Comparison of ENCODE assay signal across 8 mouse cellular contexts in genomic region chrX:143393791-143394369, GRCm38 (mm10). TPM values are rescaled to one million over a fixed set of nuclear protein-coding genes. Genes with fewer than 3 reads are reported as not detected.
DNase-seq lines count a peak whose midpoint lies in the region; ATAC-seq and TF ChIP-seq lines count a peak whose summit lies in the region.

Chrdl1 (minus strand) TSS chrX:143394262.

- TF ChIP-seq CTCF in layer of hippocampus, adult 2 months (conservative IDR thresholded peaks at IDR 0.05): no peak

- H3K4me3 ChIP-seq in layer of hippocampus, adult 2 months: peak within 1 kb of the TSS; percentile 53
- H3K4me3 ChIP-seq in heart, embryonic 13.5 days: peak within 1 kb of the TSS; percentile 55
- peak within 1 kb of the TSS; percentile 40 for H3K4me3 ChIP-seq in lung, embryonic 16.5 days (ENCODE audit: low read length)
- peak within 1 kb of the TSS; percentile 34 for H3K4me3 ChIP-seq in stomach, embryonic 14.5 days (ENCODE audit: low read depth, low read length)

- ATAC-seq in heart, embryonic 13.5 days (ENCODE audit: extremely low read depth, insufficient number of reproducible peaks, low FRiP score, low TSS enrichment): no peak
- ATAC-seq in lung, embryonic 16.5 days (ENCODE audit: low read depth): peak; percentile 61; the same call in 1 of the 2 replicates
- ATAC-seq in stomach, embryonic 14.5 days (ENCODE audit: insufficient number of reproducible peaks, insufficient read depth, low FRiP score, low read depth): peak; percentile 69; the same call in 1 of the 2 replicates

- WGBS in heart, embryonic 13.5 days: 12% methylated on average over 36 of the region's 37 CpGs
- 8% methylated on average over 31 of the region's 37 CpGs for WGBS in lung, embryonic 16.5 days
- 20% methylated on average over 32 of the region's 37 CpGs for WGBS in stomach, embryonic 14.5 days

- peak in 1 of 2 experiments; percentile 11 for DNase-seq in layer of hippocampus, adult 2 months (ENCODE audit: low spot score in 2 of 2)
- no peak for DNase-seq in layer of hippocampus, adult 9-11 months
- DNase-seq in embryo, embryonic 11 days: peak; percentile 41
- peak; percentile 14 for DNase-seq in kidney, postnatal 14 days
- no peak for DNase-seq in MN1 (ENCODE audit: low spot score)

- H3K4me1 ChIP-seq in heart, embryonic 13.5 days: no peaks in the 10 kb centered on the region
- no peaks in the 10 kb centered on the region for H3K4me1 ChIP-seq in lung, embryonic 16.5 days (replicated peaks; ENCODE audit: control insufficient read depth, insufficient read depth, low read length)
- no peaks in the 10 kb centered on the region for H3K4me1 ChIP-seq in stomach, embryonic 14.5 days (ENCODE audit: control insufficient read depth, insufficient read depth, low read length)

- no peaks in the 10 kb centered on the region for H3K9me3 ChIP-seq in heart, embryonic 13.5 days
- H3K9me3 ChIP-seq in lung, embryonic 16.5 days (ENCODE audit: control insufficient read depth, low read length): no peaks in the 10 kb centered on the region
- no peaks in the 10 kb centered on the region for H3K9me3 ChIP-seq in stomach, embryonic 14.5 days (ENCODE audit: control insufficient read depth, low read depth, low read length)

- H3K27me3 ChIP-seq in heart, embryonic 13.5 days (replicated peaks): peaks cover 65% of the 10 kb centered on the region
- H3K27me3 ChIP-seq in lung, embryonic 16.5 days (ENCODE audit: control insufficient read depth, insufficient read depth, low read depth, low read length): peaks cover 8% of the 10 kb centered on the region
- no peaks in the 10 kb centered on the region for H3K27me3 ChIP-seq in stomach, embryonic 14.5 days (ENCODE audit: control insufficient read depth, insufficient read depth, low read length)

- peak within 1 kb of the TSS; percentile 72 for H3K4me2 ChIP-seq in heart, embryonic 13.5 days
- H3K4me2 ChIP-seq in lung, embryonic 16.5 days (ENCODE audit: low read depth, low read length): peak within 1 kb of the TSS; percentile 56
- H3K4me2 ChIP-seq in stomach, embryonic 14.5 days (replicated peaks; ENCODE audit: low read depth, low read length): peak within 1 kb of the TSS; percentile 44

- H3K36me3 ChIP-seq in heart, embryonic 13.5 days: no peaks in the 10 kb centered on the region
- no peaks in the 10 kb centered on the region for H3K36me3 ChIP-seq in lung, embryonic 16.5 days (ENCODE audit: control insufficient read depth, insufficient read depth, low read length)
- no peaks in the 10 kb centered on the region for H3K36me3 ChIP-seq in stomach, embryonic 14.5 days (ENCODE audit: control insufficient read depth, insufficient read depth, low read length)

- peak within 1 kb of the TSS; percentile 54 for H3K9ac ChIP-seq in heart, embryonic 13.5 days
- H3K9ac ChIP-seq in lung, embryonic 16.5 days (ENCODE audit: low read length): peak within 1 kb of the TSS; percentile 0; the same call in 1 of the 2 replicates
- H3K9ac ChIP-seq in stomach, embryonic 14.5 days (replicated peaks; ENCODE audit: low read depth, low read length): no peak within 1 kb of the TSS

- H3K27ac ChIP-seq in layer of hippocampus, adult 2 months: no peak within 1 kb of the TSS
- no peak within 1 kb of the TSS for H3K27ac ChIP-seq in heart, embryonic 13.5 days (replicated peaks)
- H3K27ac ChIP-seq in lung, embryonic 16.5 days (ENCODE audit: low read length): no peak within 1 kb of the TSS
- no peak within 1 kb of the TSS for H3K27ac ChIP-seq in stomach, embryonic 14.5 days (ENCODE audit: low read length)

RNA-seq across cellular contexts. Expression of gene Chrdl1, which starts in this region (rescaled TPM):
- total RNA-seq in layer of hippocampus, adult 2 months (2021): 1 to 10 TPM; 3.5 to 6.8 TPM
- polyA plus RNA-seq in heart, embryonic 13.5 days (2015; fragmentation: Nextera tagmentation; extraction: Ambion mirVana): 1.5 TPM in 2 replicates
- polyA plus RNA-seq in lung, embryonic 16.5 days (2015; fragmentation: Nextera tagmentation; extraction: Ambion mirVana): 1.8 and 2.0 TPM in 2 replicates
- polyA plus RNA-seq in stomach, embryonic 14.5 days (2014; fragmentation: Nextera tagmentation; extraction: Ambion mirVana): 22.0 and 25.0 TPM in 2 replicates

Comparison
In these comparisons a context has a peak if more than half of its experiments do, and no peak if none do; other contexts are left out.
1. DNase-seq: peak in embryo, embryonic 11 days (single experiment) and kidney, postnatal 14 days (single experiment); none in layer of hippocampus, adult 9-11 months (single experiment) and MN1 (single experiment).
2. Peak in every context shown above with its lines, with median percentiles within 50 percentile points of each other: H3K4me3 ChIP-seq and H3K4me2 ChIP-seq.